Mouse (Mus musculus): ENCODE data around the gene Ank3.

DNA sequence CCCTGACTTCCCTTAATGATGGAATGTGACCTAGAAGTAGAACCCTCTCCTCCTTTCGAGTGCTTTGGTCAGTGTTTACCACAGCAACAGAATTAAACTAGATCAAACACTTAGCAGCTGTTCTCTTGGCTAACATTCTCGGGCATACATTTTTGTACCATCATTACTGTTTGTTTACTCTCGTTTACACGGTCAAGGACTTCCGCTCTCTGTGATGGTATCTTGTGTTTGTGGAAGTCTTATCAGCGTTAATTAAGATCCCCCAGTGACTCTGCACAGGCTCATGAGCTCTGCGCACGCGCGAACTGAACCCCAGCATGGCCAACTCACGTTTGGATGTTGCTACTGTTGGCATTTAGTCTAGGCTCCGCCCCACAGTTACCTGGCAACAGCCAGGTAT, 16.3 kb downstream of the Ank3 start:
- TF ChIP-seq CTCF (IDR thresholded peaks at IDR 0.05; ENCODE audit: insufficient read depth, low read length) (no peak), POLR2A (IDR thresholded peaks at IDR 0.05; ENCODE audit: borderline replicate concordance, extremely low read depth, low read depth, low read length) (no peak)

Data from lung, adult 2 months (tissue).